Mouse (Mus musculus) lung, embryonic 15.5 days (tissue): ENCODE results near the gene Slco6d1. TPM values are rescaled to one million over a fixed set of nuclear protein-coding genes. Genes with fewer than 3 reads are reported as not detected.

Source experiments
- microRNA-seq: library from miRNA; unstranded; fragments of <30 nt; microRNA quantifications from one replicate; pipeline ENCODE4, GENCODE M21; 2016
- polyA plus RNA-seq: library from polyadenylated mRNA; unstranded; fragments of >200 nt; fragmentation: Nextera tagmentation; extraction: Ambion mirVana; gene quantifications from 2 replicates; pipeline ENCODE4 v1.2.1, GENCODE M21; 2015

Slco6d1 gene
- polyA plus RNA-seq, 1 experiment from 2014 or later, result not detected

Small RNA genes lying within 50 kb of the gene (microRNA-seq; reads per million reads assigned to microRNA genes)
- not detected for gene Gm26134
